Mouse (Mus musculus): ENCODE measurements around the gene Id3. TPM values are rescaled to one million over a fixed set of nuclear protein-coding genes. Genes with fewer than 3 reads are reported as not detected.
"Not testable (repeated sequence)": the region's sequence is repeated elsewhere in the genome, so short reads cannot be mapped to it uniquely, and the experiment has no call there.

Id3 gene
- 390 and 505 TPM in 2 replicates for polyA plus RNA-seq (2012; rRNA removed)

- peak; percentile 94 for DNase-seq
- peak; percentile 99 for TF ChIP-seq POLR2A (IDR thresholded peaks at IDR 0.05; ENCODE audit: borderline replicate concordance, extremely low read depth, low read depth, low read length)
- TF ChIP-seq CTCF (IDR thresholded peaks at IDR 0.05; ENCODE audit: insufficient read depth, low read length): no peak
- under 1% methylated on average over 39 of the region's 39 CpGs for WGBS
- Histone ChIP-seq H3K4me1 (ENCODE audit: control insufficient read depth, insufficient read depth, low read length) (peaks cover 36% of the 10 kb centered on the region), H3K4me3 (replicated peaks; ENCODE audit: extremely low read depth, low read depth, low read length) (peak within 1 kb of the TSS; percentile 86)
Measured at GRCm38 (mm10) chr4:136143193-136143976, at the start of gene Id3. Gene Id3 (plus strand): TSS chr4:136143497.

- DNase-seq: no peak
- no peaks in the 10 kb centered on the region for H3K4me1 ChIP-seq (ENCODE audit: control insufficient read depth, insufficient read depth, low read length)
- WGBS: 75% methylated on average over 18 of the region's 18 CpGs
- no peak for TF ChIP-seq CTCF (IDR thresholded peaks at IDR 0.05; ENCODE audit: insufficient read depth, low read length)
- TF ChIP-seq POLR2A (IDR thresholded peaks at IDR 0.05; ENCODE audit: borderline replicate concordance, extremely low read depth, low read depth, low read length): no peak
- H3K4me3 ChIP-seq (replicated peaks; ENCODE audit: extremely low read depth, low read depth, low read length): no peak overlapping the region
Measured at GRCm38 (mm10) chr4:136094519-136095219, 48.6 kb upstream of the Id3 start.

- TF ChIP-seq CTCF (IDR thresholded peaks at IDR 0.05; ENCODE audit: insufficient read depth, low read length) (no peak), POLR2A (IDR thresholded peaks at IDR 0.05; ENCODE audit: borderline replicate concordance, extremely low read depth, low read depth, low read length) (no peak)
- no peak overlapping the region for H3K4me3 ChIP-seq (replicated peaks; ENCODE audit: extremely low read depth, low read depth, low read length)
- H3K4me1 ChIP-seq (ENCODE audit: control insufficient read depth, insufficient read depth, low read length): no peaks in the 10 kb centered on the region
- WGBS: 69% methylated on average over 9 of the region's 9 CpGs
- DNase-seq: no peak
Measured at GRCm38 (mm10) chr4:136095490-136096105, 47.7 kb upstream of the Id3 start.

GRCm38 (mm10) chr4:136096446-136097113 lies 46.7 kb upstream of the Id3 start:
- H3K4me3 ChIP-seq (replicated peaks; ENCODE audit: extremely low read depth, low read depth, low read length): no peak overlapping the region
- DNase-seq: no peak
- WGBS: 62% methylated on average over 11 of the region's 11 CpGs
- no peak for TF ChIP-seq POLR2A (IDR thresholded peaks at IDR 0.05; ENCODE audit: borderline replicate concordance, extremely low read depth, low read depth, low read length)
- TF ChIP-seq CTCF (IDR thresholded peaks at IDR 0.05; ENCODE audit: insufficient read depth, low read length): no peak
- no peaks in the 10 kb centered on the region for H3K4me1 ChIP-seq (ENCODE audit: control insufficient read depth, insufficient read depth, low read length)

- no peak overlapping the region for H3K4me3 ChIP-seq (replicated peaks; ENCODE audit: extremely low read depth, low read depth, low read length)
- WGBS: 94% methylated on average over 3 of the region's 3 CpGs
- no peak for DNase-seq
- no peak for TF ChIP-seq POLR2A (IDR thresholded peaks at IDR 0.05; ENCODE audit: borderline replicate concordance, extremely low read depth, low read depth, low read length)
- no peak for TF ChIP-seq CTCF (IDR thresholded peaks at IDR 0.05; ENCODE audit: insufficient read depth, low read length)
- H3K4me1 ChIP-seq (ENCODE audit: control insufficient read depth, insufficient read depth, low read length): no peaks in the 10 kb centered on the region
Measured at GRCm38 (mm10) chr4:136098446-136098845, 44.9 kb upstream of the Id3 start.

- 57% methylated on average over 12 of the region's 12 CpGs for WGBS
- DNase-seq: no peak
- Histone ChIP-seq H3K4me3 (replicated peaks; ENCODE audit: extremely low read depth, low read depth, low read length) (no peak overlapping the region), H3K4me1 (ENCODE audit: control insufficient read depth, insufficient read depth, low read length) (no peaks in the 10 kb centered on the region)
- no peak for TF ChIP-seq CTCF (IDR thresholded peaks at IDR 0.05; ENCODE audit: insufficient read depth, low read length)
- no peak for TF ChIP-seq POLR2A (IDR thresholded peaks at IDR 0.05; ENCODE audit: borderline replicate concordance, extremely low read depth, low read depth, low read length)
Measured at GRCm38 (mm10) chr4:136100396-136101070, 42.8 kb upstream of the Id3 start.

GRCm38 (mm10) chr4:136101753-136102152 lies 41.5 kb upstream of the Id3 start:
- not testable (repeated sequence) for H3K4me1 ChIP-seq (ENCODE audit: control insufficient read depth, insufficient read depth, low read length); DNase-seq; H3K4me3 ChIP-seq (replicated peaks; ENCODE audit: extremely low read depth, low read depth, low read length)
- 80% methylated on average over 4 of the region's 4 CpGs for WGBS

- TF ChIP-seq CTCF (IDR thresholded peaks at IDR 0.05; ENCODE audit: insufficient read depth, low read length) (no peak), POLR2A (IDR thresholded peaks at IDR 0.05; ENCODE audit: borderline replicate concordance, extremely low read depth, low read depth, low read length) (no peak)
- peak overlapping the region; percentile 11 for H3K4me3 ChIP-seq (replicated peaks; ENCODE audit: extremely low read depth, low read depth, low read length)
- 29% methylated on average over 18 of the region's 18 CpGs for WGBS
- no peaks in the 10 kb centered on the region for H3K4me1 ChIP-seq (ENCODE audit: control insufficient read depth, insufficient read depth, low read length)
- DNase-seq: no peak
Measured at GRCm38 (mm10) chr4:136104590-136105337, 38.5 kb upstream of the Id3 start.

All from lung, adult 2 months (tissue).